Mouse (Mus musculus): ENCODE measurements at regions not wholly inside any gene's neighbourhood (a gene's known extent, or its start where the extent isn't known, plus 50 kb on each side); places are given as distances from the start of the nearest gene placed in this dataset.

DNA sequence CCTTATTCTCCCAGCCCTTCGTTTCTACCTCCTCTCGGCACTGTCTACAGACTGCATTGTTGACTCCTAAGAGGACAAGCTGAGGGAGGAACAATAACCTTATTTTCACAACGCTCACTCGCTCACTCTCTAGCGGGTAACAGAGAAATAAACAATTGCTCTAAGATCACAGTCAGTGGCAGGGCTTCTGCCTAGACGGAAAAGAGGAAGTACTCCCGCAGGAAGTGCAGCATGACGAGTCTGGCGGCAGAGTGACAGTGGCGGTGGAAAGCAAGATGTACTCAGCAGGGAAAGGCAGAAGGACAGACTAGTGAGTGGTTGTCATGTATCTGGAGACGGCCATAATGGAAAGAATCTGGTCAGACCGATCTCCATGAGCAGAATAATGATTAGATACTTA, 421.6 kb downstream of the Efnb2 start:
- no peak for TF ChIP-seq POU5F1 (IDR thresholded peaks at IDR 0.05; ENCODE audit: borderline replicate concordance, low read length)
- no peak for TF ChIP-seq NANOG (IDR thresholded peaks at IDR 0.05; ENCODE audit: borderline replicate concordance, low read length)
- no peak for TF ChIP-seq CTCF (conservative IDR thresholded peaks at IDR 0.05; ENCODE audit: low read length)
- no peaks in the 10 kb centered on the region for H3K27me3 ChIP-seq (ENCODE audit: insufficient read depth, low read length)
- no peaks in the 10 kb centered on the region for H3K9me3 ChIP-seq (ENCODE audit: low read length)

DNA sequence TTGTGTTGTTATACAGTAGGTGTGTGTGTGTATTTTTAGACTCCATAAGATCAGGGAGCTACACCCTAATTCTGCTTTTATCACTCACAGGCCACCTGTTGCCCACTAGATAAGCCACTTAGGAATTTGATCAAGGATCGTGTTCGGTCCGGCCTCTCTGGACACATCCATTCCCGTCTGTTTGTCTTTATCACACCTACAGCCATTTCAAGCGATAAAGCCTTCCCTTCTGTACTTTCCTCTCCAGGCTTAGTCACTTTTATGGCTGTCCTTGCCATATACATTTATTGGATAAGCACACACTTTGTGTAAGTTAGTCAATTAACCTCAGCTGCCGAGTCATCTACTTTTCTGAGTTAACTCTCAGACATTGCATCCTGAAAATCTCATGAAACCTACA, 423.0 kb downstream of the Efnb2 start:
- Histone ChIP-seq H3K9me3 (ENCODE audit: low read length) (no peaks in the 10 kb centered on the region), H3K36me3 (ENCODE audit: insufficient read depth, low read length) (no peaks in the 10 kb centered on the region), H3K27me3 (ENCODE audit: insufficient read depth, low read length) (no peaks in the 10 kb centered on the region), H3K4me1 (replicated peaks; ENCODE audit: low read depth, low read length) (no peaks in the 10 kb centered on the region), H3K4me3 (replicated peaks; ENCODE audit: low read length) (no peak overlapping the region)
- TF ChIP-seq POU5F1 (IDR thresholded peaks at IDR 0.05; ENCODE audit: borderline replicate concordance, low read length) (no peak), CTCF (conservative IDR thresholded peaks at IDR 0.05; ENCODE audit: low read length) (no peak), NANOG (IDR thresholded peaks at IDR 0.05; ENCODE audit: borderline replicate concordance, low read length) (no peak)

More for the DNA sequence above, 421.6 kb downstream of the Efnb2 start:
- Histone ChIP-seq H3K36me3 (ENCODE audit: insufficient read depth, low read length) (no peaks in the 10 kb centered on the region), H3K4me1 (replicated peaks; ENCODE audit: low read depth, low read length) (no peaks in the 10 kb centered on the region), H3K4me3 (replicated peaks; ENCODE audit: low read length) (no peak overlapping the region)

DNA sequence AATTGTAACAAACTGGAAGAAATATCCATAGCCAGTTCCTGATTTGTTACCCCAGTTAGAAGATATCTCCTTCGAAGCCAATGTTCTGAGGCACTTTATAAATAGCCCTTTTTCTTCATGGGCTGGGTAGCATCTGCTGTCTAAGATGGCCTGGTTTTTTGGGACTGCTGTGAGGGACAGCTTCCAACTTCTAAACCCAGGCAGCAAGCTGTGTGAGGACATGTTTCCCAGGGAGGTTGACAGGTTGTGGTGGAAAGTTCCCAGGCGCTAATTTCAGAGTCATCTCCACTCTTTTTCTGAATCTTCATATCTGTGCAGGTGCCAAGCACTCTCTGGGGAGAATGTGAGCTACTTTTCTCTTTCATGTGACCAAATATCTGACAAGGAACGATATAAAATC, 427.4 kb downstream of the Efnb2 start:
- TF ChIP-seq POU5F1 (IDR thresholded peaks at IDR 0.05; ENCODE audit: borderline replicate concordance, low read length) (no peak), CTCF (conservative IDR thresholded peaks at IDR 0.05; ENCODE audit: low read length) (no peak), NANOG (IDR thresholded peaks at IDR 0.05; ENCODE audit: borderline replicate concordance, low read length) (no peak)
- H3K36me3 ChIP-seq (ENCODE audit: insufficient read depth, low read length): no peaks in the 10 kb centered on the region
- no peaks in the 10 kb centered on the region for H3K4me1 ChIP-seq (replicated peaks; ENCODE audit: low read depth, low read length)

DNA sequence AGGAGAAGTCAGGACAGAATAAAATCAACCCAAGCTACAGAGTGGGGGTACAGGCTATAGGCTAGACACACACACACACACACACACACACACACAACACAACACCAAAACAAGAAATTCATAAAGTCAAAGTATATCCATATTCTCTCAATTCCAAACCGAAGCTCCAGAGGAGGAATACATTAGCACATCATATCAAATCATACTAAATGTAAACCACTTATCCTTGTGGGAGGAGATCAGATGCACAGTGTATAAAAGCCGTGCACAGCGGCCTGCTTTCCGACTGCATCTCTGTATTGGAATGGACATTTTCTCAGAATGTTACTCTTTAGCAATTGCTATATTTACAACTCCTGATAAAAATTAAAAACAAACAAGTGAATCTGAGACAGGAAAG, 427.9 kb downstream of the Efnb2 start:
- Histone ChIP-seq H3K9me3 (ENCODE audit: low read length) (no peaks in the 10 kb centered on the region), H3K4me3 (replicated peaks; ENCODE audit: low read length) (no peak overlapping the region), H3K36me3 (ENCODE audit: insufficient read depth, low read length) (no peaks in the 10 kb centered on the region), H3K27me3 (ENCODE audit: insufficient read depth, low read length) (no peaks in the 10 kb centered on the region), H3K4me1 (replicated peaks; ENCODE audit: low read depth, low read length) (no peaks in the 10 kb centered on the region)
- TF ChIP-seq CTCF (conservative IDR thresholded peaks at IDR 0.05; ENCODE audit: low read length) (no peak), NANOG (IDR thresholded peaks at IDR 0.05; ENCODE audit: borderline replicate concordance, low read length) (no peak), POU5F1 (IDR thresholded peaks at IDR 0.05; ENCODE audit: borderline replicate concordance, low read length) (no peak)

More for the DNA sequence above, 427.4 kb downstream of the Efnb2 start:
- Histone ChIP-seq H3K27me3 (ENCODE audit: insufficient read depth, low read length) (no peaks in the 10 kb centered on the region), H3K4me3 (replicated peaks; ENCODE audit: low read length) (no peak overlapping the region), H3K9me3 (ENCODE audit: low read length) (no peaks in the 10 kb centered on the region)

DNA sequence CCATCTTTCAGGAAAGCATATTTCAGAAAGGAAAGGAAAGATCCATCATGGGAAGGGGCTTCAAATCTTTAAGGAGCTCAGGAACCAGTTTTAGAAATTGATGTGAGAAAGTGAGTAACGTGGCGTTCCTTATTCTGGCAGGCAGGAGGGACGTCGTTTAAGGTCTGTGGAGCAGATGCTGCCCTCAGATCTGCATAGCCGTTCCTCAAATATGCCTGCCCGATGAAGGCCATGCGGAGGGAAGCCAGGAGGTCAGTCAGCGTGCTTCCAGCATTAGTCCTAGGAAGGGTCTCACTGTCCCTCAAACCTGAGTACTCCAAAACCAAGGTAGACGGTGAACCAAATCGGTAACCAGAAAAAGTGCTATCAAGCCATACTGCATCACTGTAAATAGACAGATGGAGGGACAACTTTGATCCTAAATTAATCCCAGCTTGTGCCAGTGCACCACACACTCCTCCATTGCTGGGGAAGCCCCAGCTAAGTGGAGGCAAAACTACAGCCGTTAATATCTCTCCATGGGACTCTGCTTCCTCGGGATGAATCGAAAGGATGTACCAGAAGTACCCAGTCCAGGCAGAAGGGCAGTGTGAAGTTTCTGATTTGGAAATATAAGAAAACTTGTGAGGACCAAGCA, 428.9 kb downstream of the Efnb2 start:
- Histone ChIP-seq H3K4me3 (replicated peaks; ENCODE audit: low read length) (no peak overlapping the region), H3K9me3 (ENCODE audit: low read length) (no peaks in the 10 kb centered on the region), H3K4me1 (replicated peaks; ENCODE audit: low read depth, low read length) (no peaks in the 10 kb centered on the region), H3K36me3 (ENCODE audit: insufficient read depth, low read length) (no peaks in the 10 kb centered on the region), H3K27me3 (ENCODE audit: insufficient read depth, low read length) (no peaks in the 10 kb centered on the region)
- TF ChIP-seq CTCF (conservative IDR thresholded peaks at IDR 0.05; ENCODE audit: low read length) (no peak), POU5F1 (IDR thresholded peaks at IDR 0.05; ENCODE audit: borderline replicate concordance, low read length) (no peak), NANOG (IDR thresholded peaks at IDR 0.05; ENCODE audit: borderline replicate concordance, low read length) (no peak)

DNA sequence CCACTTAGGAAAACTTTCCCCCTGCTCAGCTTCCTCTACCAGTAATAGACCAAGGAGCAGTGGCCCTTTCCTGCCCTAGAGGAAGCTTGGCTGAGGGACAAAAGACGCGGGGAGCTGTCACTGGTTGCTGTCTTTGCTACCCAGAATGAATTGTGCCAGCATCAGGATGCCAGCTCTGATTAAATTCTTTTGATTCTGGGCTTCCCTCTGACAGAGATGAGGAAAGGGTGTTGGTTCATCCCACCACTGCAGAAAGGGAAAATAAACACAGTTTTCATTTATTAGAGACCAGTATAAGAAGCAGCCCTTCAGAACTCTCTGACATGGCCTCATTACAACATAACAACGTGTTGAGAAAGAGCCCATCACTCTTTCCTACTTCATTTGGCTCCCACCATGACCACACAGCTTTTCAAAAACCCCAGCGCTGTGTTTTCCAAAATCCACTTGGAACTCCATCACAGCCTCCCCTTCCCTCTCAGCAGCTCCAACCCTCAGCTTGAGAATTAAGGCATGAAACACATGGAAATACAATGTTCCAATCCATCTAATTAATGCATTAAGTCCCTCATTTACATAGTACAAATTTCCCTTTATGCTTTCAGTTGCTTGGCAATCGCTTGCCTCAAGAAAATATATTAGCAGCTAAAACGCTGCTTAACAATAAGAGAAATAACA, 429.6 kb downstream of the Efnb2 start:
- Histone ChIP-seq H3K4me3 (replicated peaks; ENCODE audit: low read length) (no peak overlapping the region), H3K4me1 (replicated peaks; ENCODE audit: low read depth, low read length) (no peaks in the 10 kb centered on the region), H3K27me3 (ENCODE audit: insufficient read depth, low read length) (no peaks in the 10 kb centered on the region), H3K9me3 (ENCODE audit: low read length) (no peaks in the 10 kb centered on the region), H3K36me3 (ENCODE audit: insufficient read depth, low read length) (no peaks in the 10 kb centered on the region)
- TF ChIP-seq POU5F1 (IDR thresholded peaks at IDR 0.05; ENCODE audit: borderline replicate concordance, low read length) (no peak), NANOG (IDR thresholded peaks at IDR 0.05; ENCODE audit: borderline replicate concordance, low read length) (no peak)

DNA sequence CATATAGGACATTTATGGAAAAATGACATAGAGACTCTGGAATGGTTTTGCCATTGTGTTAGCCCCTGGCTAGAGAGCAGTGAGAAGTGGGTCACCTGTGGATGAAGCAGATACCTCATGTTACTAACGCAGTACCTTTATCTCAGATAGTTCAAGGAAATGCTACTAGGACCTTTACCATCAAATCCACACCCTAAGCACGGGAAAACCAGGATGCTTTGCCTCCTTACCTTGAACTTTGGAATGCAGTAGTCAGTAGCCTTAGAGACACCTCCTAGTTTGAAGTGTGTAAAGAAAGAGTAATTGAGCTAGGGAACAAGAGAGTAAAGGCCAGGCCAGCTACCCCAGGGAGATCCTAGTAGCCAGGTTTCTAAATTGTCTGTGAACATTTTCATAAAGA, 435.0 kb downstream of the Efnb2 start:
- Histone ChIP-seq H3K4me3 (replicated peaks; ENCODE audit: low read length) (no peak overlapping the region), H3K27me3 (ENCODE audit: insufficient read depth, low read length) (no peaks in the 10 kb centered on the region), H3K4me1 (replicated peaks; ENCODE audit: low read depth, low read length) (no peaks in the 10 kb centered on the region), H3K36me3 (ENCODE audit: insufficient read depth, low read length) (no peaks in the 10 kb centered on the region), H3K9me3 (ENCODE audit: low read length) (no peaks in the 10 kb centered on the region)
- TF ChIP-seq NANOG (IDR thresholded peaks at IDR 0.05; ENCODE audit: borderline replicate concordance, low read length) (no peak), POU5F1 (IDR thresholded peaks at IDR 0.05; ENCODE audit: borderline replicate concordance, low read length) (no peak), CTCF (conservative IDR thresholded peaks at IDR 0.05; ENCODE audit: low read length) (no peak)

DNA sequence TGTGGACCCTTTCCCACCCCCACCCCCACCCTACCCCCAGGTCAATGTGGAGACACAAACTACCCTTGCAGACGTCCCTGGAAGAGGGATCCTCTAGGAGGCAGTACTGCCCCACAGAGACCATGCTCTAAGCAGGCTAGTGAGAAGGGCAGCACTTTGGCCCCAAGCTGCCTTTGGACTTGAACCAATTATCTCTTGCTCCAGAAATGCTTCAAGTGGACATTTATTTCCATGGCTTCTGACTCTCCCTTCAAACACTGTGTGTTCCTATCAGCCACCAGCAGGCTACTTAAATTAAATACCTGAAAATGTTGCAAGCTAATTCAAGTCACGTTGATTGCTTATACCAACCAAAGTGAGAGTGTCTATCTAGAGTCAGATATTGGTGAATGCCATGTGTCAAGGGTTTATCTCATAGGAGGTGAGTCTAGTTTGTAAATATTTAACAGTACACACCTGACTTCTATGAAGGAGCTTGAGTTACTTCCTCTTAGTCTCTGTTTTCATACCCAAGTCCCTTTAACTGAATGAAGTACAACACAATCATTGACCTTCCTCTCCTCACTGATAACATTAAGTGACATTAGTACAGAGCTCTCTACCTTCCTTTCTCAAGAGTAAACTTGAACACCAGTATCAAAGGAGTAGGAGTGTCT, 435.7 kb downstream of the Efnb2 start:
- no peak for TF ChIP-seq CTCF (conservative IDR thresholded peaks at IDR 0.05; ENCODE audit: low read length)
- no peak for TF ChIP-seq POU5F1 (IDR thresholded peaks at IDR 0.05; ENCODE audit: borderline replicate concordance, low read length)
- no peak for TF ChIP-seq NANOG (IDR thresholded peaks at IDR 0.05; ENCODE audit: borderline replicate concordance, low read length)
- H3K9me3 ChIP-seq (ENCODE audit: low read length): no peaks in the 10 kb centered on the region
- no peaks in the 10 kb centered on the region for H3K36me3 ChIP-seq (ENCODE audit: insufficient read depth, low read length)
- no peak overlapping the region for H3K4me3 ChIP-seq (replicated peaks; ENCODE audit: low read length)
- H3K4me1 ChIP-seq (replicated peaks; ENCODE audit: low read depth, low read length): no peaks in the 10 kb centered on the region
- H3K27me3 ChIP-seq (ENCODE audit: insufficient read depth, low read length): no peaks in the 10 kb centered on the region

Data from E14TG2a.4 (cell line).